In genomic region chr17:33826850-33827249, GRCm38 (mm10) we compare ENCODE assay signal across 8 mouse cellular contexts. TPM values are rescaled to one million over a fixed set of nuclear protein-coding genes. Genes with fewer than 3 reads are reported as not detected.
DNase-seq lines count a peak whose midpoint lies in the region; ATAC-seq and TF ChIP-seq lines count a peak whose summit lies in the region.

No protein-coding gene starts in this region.

- no peaks in the 10 kb centered on the region for H3K27me3 ChIP-seq in lung, postnatal 0 days (replicated peaks; ENCODE audit: insufficient read depth, low read length)

- TF ChIP-seq POLR2A in bone marrow macrophage, adult 2 months (IDR thresholded peaks at IDR 0.05; ENCODE audit: borderline replicate concordance, low read depth, low read length) = no peak

- WGBS in lung, postnatal 0 days = under 1% methylated on average over 3 of the region's 3 CpGs

- no peaks in the 10 kb centered on the region for H3K9me3 ChIP-seq in lung, postnatal 0 days (ENCODE audit: low read length)

- peaks cover 13% of the 10 kb centered on the region for H3K36me3 ChIP-seq in lung, postnatal 0 days (ENCODE audit: insufficient read depth, low read length)

- H3K4me2 ChIP-seq in lung, postnatal 0 days (replicated peaks; ENCODE audit: low read depth, low read length) = no peak overlapping the region

- TF ChIP-seq EP300 in lung, postnatal 0 days (IDR thresholded peaks at IDR 0.05) = peak; percentile 61; the same call in 1 of the 2 replicates

- peak; percentile 66 for ATAC-seq in erythroblast, adult 5-6 weeks (replicated peaks; ENCODE audit: low FRiP score, poor library complexity, severe bottlenecking)
- ATAC-seq in lung, postnatal 0 days = no peak

- no peak overlapping the region for H3K9ac ChIP-seq in lung, postnatal 0 days (replicated peaks; ENCODE audit: low read depth)

- H3K4me1 ChIP-seq in bone marrow macrophage, adult 2 months (ENCODE audit: control insufficient read depth, insufficient read depth, low read length) = peaks cover 10% of the 10 kb centered on the region
- peaks cover 25% of the 10 kb centered on the region for H3K4me1 ChIP-seq in lung, postnatal 0 days (ENCODE audit: insufficient read depth, low read depth, low read length)

- peak; percentile 55 for TF ChIP-seq CTCF in bone marrow macrophage, adult 2 months (IDR thresholded peaks at IDR 0.05; ENCODE audit: low read depth, low read length)
- TF ChIP-seq CTCF in lung, postnatal 0 days (IDR thresholded peaks at IDR 0.05) = peak; percentile 94

- no peak overlapping the region for H3K4me3 ChIP-seq in bone marrow macrophage, adult 2 months (ENCODE audit: insufficient read depth, low read length)
- H3K4me3 ChIP-seq in lung, postnatal 0 days (ENCODE audit: low read depth, low read length) = no peak overlapping the region

- DNase-seq in adrenal gland, adult 18-20 months (ENCODE audit: low spot score in 2 of 2) = peak; percentile 64 to 68
- DNase-seq in adrenal gland, postnatal 4 days (ENCODE audit: low spot score in 2 of 2) = no peak
- DNase-seq in 416B (ENCODE audit: low read depth) = peak; percentile 86
- peak; percentile 80 to 82 for DNase-seq in kidney, postnatal 36 days
- peak; percentile 94 for DNase-seq in lung, postnatal 0 days (ENCODE audit: low spot score)
- peak; percentile 57 for DNase-seq in spleen, adult 12 weeks (ENCODE audit: low spot score)

- no peak overlapping the region for H3K27ac ChIP-seq in bone marrow macrophage, adult 2 months (ENCODE audit: insufficient read depth, low read depth, low read length)
- no peak overlapping the region for H3K27ac ChIP-seq in lung, postnatal 0 days (ENCODE audit: low read length)

RNA-seq across cellular contexts. Expression of gene Ndufa7, which starts 2.5 kb away (rescaled TPM):
- 100 to 1,000 TPM; 487 to 498 TPM for total RNA-seq in adrenal gland, adult 18-20 months (2021)
- 100 to 1,000 TPM; 354 to 402 TPM for total RNA-seq in adrenal gland, postnatal 4 days (2021)
- polyA plus RNA-seq in bone marrow macrophage, adult 2 months (2012; ENCODE audit: insufficient read depth, insufficient read length, missing spikeins) = 197 and 199 TPM in 2 replicates
- total RNA-seq in erythroblast, adult 5-6 weeks (2015; ENCODE audit: low replicate concordance) = 50.6 and 57.5 TPM in 2 replicates
- total RNA-seq in erythroblast, adult 5-6 weeks (2017; ENCODE audit: low replicate concordance) = 35.4 and 46.6 TPM in 2 replicates
- polyA plus RNA-seq in lung, postnatal 0 days (2015; fragmentation: Nextera tagmentation; extraction: Ambion mirVana) = 455 and 501 TPM in 2 replicates

RNA-seq across cellular contexts. Expression of gene Rps28, which starts 2.5 kb away (rescaled TPM):
- 1,000 to 10,000 TPM; 1,292 to 1,451 TPM for total RNA-seq in adrenal gland, adult 18-20 months (2021)
- total RNA-seq in adrenal gland, postnatal 4 days (2021) = 1,000 to 10,000 TPM; 1,918 to 2,060 TPM
- polyA plus RNA-seq in bone marrow macrophage, adult 2 months (2012; ENCODE audit: insufficient read depth, insufficient read length, missing spikeins) = 1,369 and 1,530 TPM in 2 replicates
- total RNA-seq in erythroblast, adult 5-6 weeks (2015; ENCODE audit: low replicate concordance) = 216 and 275 TPM in 2 replicates
- total RNA-seq in erythroblast, adult 5-6 weeks (2017; ENCODE audit: low replicate concordance) = 302 and 335 TPM in 2 replicates
- 906 and 1,023 TPM in 2 replicates for polyA plus RNA-seq in lung, postnatal 0 days (2015; fragmentation: Nextera tagmentation; extraction: Ambion mirVana)

RNA-seq across cellular contexts. Expression of gene Cd320, which starts 16.0 kb away (rescaled TPM):
- total RNA-seq in adrenal gland, adult 18-20 months (2021) = 10 to 100 TPM; 24.0 to 39.7 TPM
- 10 to 100 TPM; 34.3 to 36.0 TPM for total RNA-seq in adrenal gland, postnatal 4 days (2021)
- polyA plus RNA-seq in bone marrow macrophage, adult 2 months (2012; ENCODE audit: insufficient read depth, insufficient read length, missing spikeins) = 4.4 TPM in 2 replicates
- 3.1 and 3.3 TPM in 2 replicates for total RNA-seq in erythroblast, adult 5-6 weeks (2015; ENCODE audit: low replicate concordance)
- not detected in 2 replicates for total RNA-seq in erythroblast, adult 5-6 weeks (2017; ENCODE audit: low replicate concordance)
- 37.6 and 39.3 TPM in 2 replicates for polyA plus RNA-seq in lung, postnatal 0 days (2015; fragmentation: Nextera tagmentation; extraction: Ambion mirVana)

RNA-seq across cellular contexts. Expression of gene Kank3, which starts 16.5 kb away (rescaled TPM):
- total RNA-seq in adrenal gland, adult 18-20 months (2021) = 10 to 100 TPM; 66.2 to 93.4 TPM
- total RNA-seq in adrenal gland, postnatal 4 days (2021) = 100 to 1,000 TPM; 117 to 136 TPM
- 27.5 and 33.3 TPM in 2 replicates for polyA plus RNA-seq in bone marrow macrophage, adult 2 months (2012; ENCODE audit: insufficient read depth, insufficient read length, missing spikeins)
- total RNA-seq in erythroblast, adult 5-6 weeks (2015; ENCODE audit: low replicate concordance) = not detected in 2 replicates
- 0.42 and 1.3 TPM in 2 replicates for total RNA-seq in erythroblast, adult 5-6 weeks (2017; ENCODE audit: low replicate concordance)
- 186 and 211 TPM in 2 replicates for polyA plus RNA-seq in lung, postnatal 0 days (2015; fragmentation: Nextera tagmentation; extraction: Ambion mirVana)

RNA-seq across cellular contexts. Expression of gene Angptl4, which starts 45.2 kb away (rescaled TPM):
- 100 to 1,000 TPM in 1 of 2 experiments, 10 to 100 TPM in 1; 47.8 to 111 TPM for total RNA-seq in adrenal gland, adult 18-20 months (2021)
- 10 to 100 TPM; 43.9 to 68.2 TPM for total RNA-seq in adrenal gland, postnatal 4 days (2021)
- 8.4 and 11.0 TPM in 2 replicates for polyA plus RNA-seq in bone marrow macrophage, adult 2 months (2012; ENCODE audit: insufficient read depth, insufficient read length, missing spikeins)
- 0.96 and 1.5 TPM in 2 replicates for total RNA-seq in erythroblast, adult 5-6 weeks (2015; ENCODE audit: low replicate concordance)
- 1.1 and 4.3 TPM in 2 replicates for total RNA-seq in erythroblast, adult 5-6 weeks (2017; ENCODE audit: low replicate concordance)
- polyA plus RNA-seq in lung, postnatal 0 days (2015; fragmentation: Nextera tagmentation; extraction: Ambion mirVana) = 125 and 137 TPM in 2 replicates

Comparison
In these comparisons a context has a peak if more than half of its experiments do, and no peak if none do; other contexts are left out.
1. DNase-seq: peak in adrenal gland, adult 18-20 months (2 of 2), 416B (single experiment), kidney, postnatal 36 days (2 of 2), lung, postnatal 0 days (single experiment) and spleen, adult 12 weeks (single experiment); none in adrenal gland, postnatal 4 days (0 of 2).
2. RNA of gene Ndufa7, which starts 2.5 kb away (total RNA-seq): 487 to 498 TPM in adrenal gland, adult 18-20 months and 354 to 402 TPM in adrenal gland, postnatal 4 days; 35.4 to 57.5 TPM in erythroblast, adult 5-6 weeks; every median in the first group is over 4 times any median in the second.
3. RNA of gene Cd320, which starts 16.0 kb away (total RNA-seq): 24.0 to 39.7 TPM in adrenal gland, adult 18-20 months and 34.3 to 36.0 TPM in adrenal gland, postnatal 4 days; 3.1 to 3.3 TPM in erythroblast, adult 5-6 weeks; every median in the first group is over 4 times any median in the second.